Mouse (Mus musculus) kidney, adult 2 months (tissue): Measurements from ENCODE around the gene Rps6.

ENCODE experiments used
- CTCF ChIP-seq: fragments of 200-500 bp; conservative IDR thresholded peaks from 2 replicates; pipeline ENCODE4 v1.5.1; 2011; ENCODE audit warnings: low read depth, mild to moderate bottlenecking, control low read depth, low read length, moderate library complexity, mixed read lengths; ENCODE audit not compliant: insufficient read depth, insufficient read length
- POLR2A ChIP-seq: fragments of 200-500 bp; IDR thresholded peaks from one replicate; pipeline ENCODE4 v1.6.1; 2011; ENCODE audit warnings: low read depth, low read length, control low read depth

- no peak for TF ChIP-seq POLR2A
- TF ChIP-seq CTCF = no peak
Observed at GRCm38 (mm10) chr4:86852813-86853590, 4.2 kb downstream of the Rps6 start.
